Mouse (Mus musculus) v-Abl transformed pro-B cells (cell line): ENCODE data around the gene Mrgprb2.

Source experiments
- in situ Hi-C, 2 experiments: fragments of 400-800 bp; cut with MboI; formaldehyde crosslinking; loops; one replicate each; pipeline ENCODE4 v1.15.1; 2025; ENCODE audit not compliant: unreplicated experiment in 2 of 2

The Mrgprb2 gene

GRCm38 (mm10) chr7:48557986-48558385, at the start of gene Mrgprb2:
Gene Mrgprb2, minus strand, starts transcription at chr7:48558086.
- in situ Hi-C loops, result no loop called here
